14 mouse cellular contexts compared by ENCODE assay signal in genomic region chr8:84780949-84781680, GRCm38 (mm10). TPM values are rescaled to one million over a fixed set of nuclear protein-coding genes. Genes with fewer than 3 reads are reported as not detected.
DNase-seq lines count a peak whose midpoint lies in the region; ATAC-seq and TF ChIP-seq lines count a peak whose summit lies in the region.
"Had no signal": no experiment of that assay in that cellular context is flagged by ENCODE, and none has a peak within 500 bp of the region (broad histone marks: within the 10 kb centered on the region; RNA-seq: fewer than 3 reads in every experiment).

No protein-coding gene starts in this region.

- no peaks in the 10 kb centered on the region for H3K9me3 ChIP-seq in forebrain, embryonic 13.5 days (replicated peaks)
- H3K9me3 ChIP-seq in limb, embryonic 15.5 days: no peaks in the 10 kb centered on the region
- no peaks in the 10 kb centered on the region for H3K9me3 ChIP-seq in liver, embryonic 11.5 days (ENCODE audit: control insufficient read depth, low read length)

- TF ChIP-seq CTCF in left cerebral cortex, adult 2 months (IDR thresholded peaks at IDR 0.05): no peak

- ATAC-seq in forebrain, embryonic 13.5 days: no peak
- no peak for ATAC-seq in limb, embryonic 15.5 days (ENCODE audit: insufficient number of reproducible peaks, low FRiP score, low TSS enrichment, low read depth)
- ATAC-seq in liver, embryonic 11.5 days (replicated peaks; ENCODE audit: low FRiP score): no peak

- H3K36me3 ChIP-seq in forebrain, embryonic 13.5 days (ENCODE audit: poor library complexity, severe bottlenecking): no peaks in the 10 kb centered on the region
- no peaks in the 10 kb centered on the region for H3K36me3 ChIP-seq in limb, embryonic 15.5 days
- no peaks in the 10 kb centered on the region for H3K36me3 ChIP-seq in liver, embryonic 11.5 days (ENCODE audit: control insufficient read depth, insufficient read depth, low read length)

- H3K4me2 ChIP-seq in forebrain, embryonic 13.5 days: peak overlapping the region; percentile 56
- H3K4me2 ChIP-seq in limb, embryonic 15.5 days: peak overlapping the region; percentile 34
- H3K4me2 ChIP-seq in liver, embryonic 11.5 days: no peak overlapping the region

- peaks cover 97% of the 10 kb centered on the region for H3K27me3 ChIP-seq in forebrain, embryonic 13.5 days
- peaks cover 18% of the 10 kb centered on the region; the same call in 1 of the 2 replicates for H3K27me3 ChIP-seq in limb, embryonic 15.5 days
- peaks cover 100% of the 10 kb centered on the region for H3K27me3 ChIP-seq in liver, embryonic 11.5 days (replicated peaks; ENCODE audit: control insufficient read depth, insufficient read depth, low read length)

- DNase-seq in cerebellum, postnatal 25 days: peak; percentile 52 to 64
- no peak for DNase-seq in cerebellum, postnatal 4 days (ENCODE audit: low spot score in 2 of 2)
- no peak for DNase-seq in left cerebral cortex, adult 2 months (ENCODE audit: extremely low spot score in 1 of 2, low spot score in 2 of 2)
- no peak for DNase-seq in left cerebral cortex, postnatal 10 days (ENCODE audit: extremely low spot score in 1 of 2, low spot score in 2 of 2)
- DNase-seq in liver, embryonic 11.5 days (ENCODE audit: low spot score): no peak
- DNase-seq in kidney, adult 18-20 months: no peak
- DNase-seq: B cell, adult 2 months; cerebellum, adult 9-11 months; heart, adult 11 months; lung, adult 2 months had no signal

- intact Hi-C loops in left cerebral cortex, adult 2 months (cut with DNase I): no loop called here
- intact Hi-C loops in left cerebral cortex, postnatal 10 days (cut with DNase I): loop anchor here (1.0 kb wide), 1 partner anchor 18 kb away; no protein-coding TSS in a partner anchor

- H3K4me3 ChIP-seq in left cerebral cortex, adult 2 months: no peak overlapping the region
- H3K4me3 ChIP-seq in forebrain, embryonic 13.5 days: no peak overlapping the region
- H3K4me3 ChIP-seq in limb, embryonic 15.5 days: no peak overlapping the region
- H3K4me3 ChIP-seq in liver, embryonic 11.5 days (ENCODE audit: low read depth, low read length): no peak overlapping the region

- H3K27ac ChIP-seq in left cerebral cortex, adult 2 months: peak overlapping the region; percentile 96
- H3K27ac ChIP-seq in forebrain, embryonic 13.5 days: peak overlapping the region; percentile 97
- H3K27ac ChIP-seq in limb, embryonic 15.5 days: peak overlapping the region; percentile 83
- H3K27ac ChIP-seq in liver, embryonic 11.5 days (ENCODE audit: low read depth, low read length): no peak overlapping the region
- H3K27ac ChIP-seq: kidney, postnatal 0 days had no signal

- 13% methylated on average over 6 of the region's 6 CpGs for WGBS in forebrain, embryonic 13.5 days
- WGBS in limb, embryonic 15.5 days: 24% methylated on average over 6 of the region's 6 CpGs
- 15% methylated on average over 6 of the region's 6 CpGs for WGBS in liver, embryonic 11.5 days

- H3K9ac ChIP-seq in forebrain, embryonic 13.5 days: peak overlapping the region; percentile 66
- H3K9ac ChIP-seq in limb, embryonic 15.5 days: no peak overlapping the region
- H3K9ac ChIP-seq in liver, embryonic 11.5 days (ENCODE audit: low read depth, low read length): no peak overlapping the region

- peaks cover 90% of the 10 kb centered on the region for H3K4me1 ChIP-seq in forebrain, embryonic 13.5 days
- H3K4me1 ChIP-seq in limb, embryonic 15.5 days: peaks cover 97% of the 10 kb centered on the region
- no peaks in the 10 kb centered on the region; the same call in 1 of the 2 replicates for H3K4me1 ChIP-seq in liver, embryonic 11.5 days (replicated peaks; ENCODE audit: control insufficient read depth, insufficient read depth, low read length)

RNA-seq across cellular contexts. Expression of gene Nfix, which starts 19.0 kb away (rescaled TPM):
- 100 to 1,000 TPM; 347 to 350 TPM for total RNA-seq in left cerebral cortex, adult 2 months (2021)
- 100 to 1,000 TPM; 397 to 441 TPM for total RNA-seq in left cerebral cortex, postnatal 10 days (2021)
- polyA plus RNA-seq in forebrain, embryonic 13.5 days (2015; fragmentation: Nextera tagmentation; extraction: Ambion mirVana): 127 and 145 TPM in 2 replicates
- 87.0 and 100 TPM in 2 replicates for polyA plus RNA-seq in limb, embryonic 15.5 days (2015; fragmentation: Nextera tagmentation; extraction: Ambion mirVana)
- 5.0 and 7.1 TPM in 2 replicates for polyA plus RNA-seq in liver, embryonic 11.5 days (2014; fragmentation: Nextera tagmentation; extraction: Ambion mirVana)

RNA-seq across cellular contexts. Expression of gene Dand5, which starts 41.5 kb away (rescaled TPM):
- total RNA-seq in left cerebral cortex, adult 2 months (2021): 10 to 100 TPM in 1 of 2 experiments, 1 to 10 TPM in 1; 9.7 to 11.1 TPM
- 1 to 10 TPM; 7.4 to 8.3 TPM for total RNA-seq in left cerebral cortex, postnatal 10 days (2021)
- 7.3 and 8.2 TPM in 2 replicates for polyA plus RNA-seq in forebrain, embryonic 13.5 days (2015; fragmentation: Nextera tagmentation; extraction: Ambion mirVana)
- 7.5 and 8.0 TPM in 2 replicates for polyA plus RNA-seq in limb, embryonic 15.5 days (2015; fragmentation: Nextera tagmentation; extraction: Ambion mirVana)
- polyA plus RNA-seq in liver, embryonic 11.5 days (2014; fragmentation: Nextera tagmentation; extraction: Ambion mirVana): 4.5 and 4.9 TPM in 2 replicates

RNA-seq across cellular contexts. Expression of gene Gadd45gip1, which starts 50.2 kb away (rescaled TPM):
- total RNA-seq in left cerebral cortex, adult 2 months (2021): 10 to 100 TPM; 23.9 to 25.8 TPM
- total RNA-seq in left cerebral cortex, postnatal 10 days (2021): 10 to 100 TPM; 20.6 to 21.3 TPM
- 42.6 and 47.0 TPM in 2 replicates for polyA plus RNA-seq in forebrain, embryonic 13.5 days (2015; fragmentation: Nextera tagmentation; extraction: Ambion mirVana)
- 44.7 and 45.6 TPM in 2 replicates for polyA plus RNA-seq in limb, embryonic 15.5 days (2015; fragmentation: Nextera tagmentation; extraction: Ambion mirVana)
- 87.8 and 90.6 TPM in 2 replicates for polyA plus RNA-seq in liver, embryonic 11.5 days (2014; fragmentation: Nextera tagmentation; extraction: Ambion mirVana)

RNA-seq across cellular contexts. Expression of gene G430095P16Rik, which starts 58.3 kb away (rescaled TPM):
- not detected for total RNA-seq in left cerebral cortex, adult 2 months (2021)
- under 1 TPM in 1 of 2 experiments, not detected in 1; 0.51 TPM for total RNA-seq in left cerebral cortex, postnatal 10 days (2021)
- 3.7 and 3.8 TPM in 2 replicates for polyA plus RNA-seq in forebrain, embryonic 13.5 days (2015; fragmentation: Nextera tagmentation; extraction: Ambion mirVana)
- 3.8 and 5.5 TPM in 2 replicates for polyA plus RNA-seq in limb, embryonic 15.5 days (2015; fragmentation: Nextera tagmentation; extraction: Ambion mirVana)
- polyA plus RNA-seq in liver, embryonic 11.5 days (2014; fragmentation: Nextera tagmentation; extraction: Ambion mirVana): 11.8 and 12.3 TPM in 2 replicates
- total RNA-seq: left cerebral cortex, postnatal 14 days had no signal

RNA-seq across cellular contexts. Expression of gene Rad23a, which starts 59.4 kb away (rescaled TPM):
- total RNA-seq in left cerebral cortex, adult 2 months (2021): 10 to 100 TPM; 77.7 to 77.8 TPM
- 10 to 100 TPM; 57.0 to 60.1 TPM for total RNA-seq in left cerebral cortex, postnatal 10 days (2021)
- 93.9 and 114 TPM in 2 replicates for polyA plus RNA-seq in forebrain, embryonic 13.5 days (2015; fragmentation: Nextera tagmentation; extraction: Ambion mirVana)
- 102 and 122 TPM in 2 replicates for polyA plus RNA-seq in limb, embryonic 15.5 days (2015; fragmentation: Nextera tagmentation; extraction: Ambion mirVana)
- 188 and 191 TPM in 2 replicates for polyA plus RNA-seq in liver, embryonic 11.5 days (2014; fragmentation: Nextera tagmentation; extraction: Ambion mirVana)

Comparison
In these comparisons a context has a peak if more than half of its experiments do, and no peak if none do; other contexts are left out.
1. DNase-seq: peak in cerebellum, postnatal 25 days (2 of 2); none in cerebellum, postnatal 4 days (0 of 2), left cerebral cortex, adult 2 months (0 of 2), left cerebral cortex, postnatal 10 days (0 of 2), liver, embryonic 11.5 days (single experiment) and kidney, adult 18-20 months (single experiment).
2. RNA of gene Nfix, which starts 19.0 kb away (polyA plus RNA-seq): 127 to 145 TPM in forebrain, embryonic 13.5 days and 87.0 to 100 TPM in limb, embryonic 15.5 days; 5.0 to 7.1 TPM in liver, embryonic 11.5 days; every median in the first group is over 10 times any median in the second.